Mouse (Mus musculus): ENCODE measurements at regions not wholly inside any gene's neighbourhood (a gene's known extent, or its start where the extent isn't known, plus 50 kb on each side); places are given as distances from the start of the nearest gene placed in this dataset.

DNA sequence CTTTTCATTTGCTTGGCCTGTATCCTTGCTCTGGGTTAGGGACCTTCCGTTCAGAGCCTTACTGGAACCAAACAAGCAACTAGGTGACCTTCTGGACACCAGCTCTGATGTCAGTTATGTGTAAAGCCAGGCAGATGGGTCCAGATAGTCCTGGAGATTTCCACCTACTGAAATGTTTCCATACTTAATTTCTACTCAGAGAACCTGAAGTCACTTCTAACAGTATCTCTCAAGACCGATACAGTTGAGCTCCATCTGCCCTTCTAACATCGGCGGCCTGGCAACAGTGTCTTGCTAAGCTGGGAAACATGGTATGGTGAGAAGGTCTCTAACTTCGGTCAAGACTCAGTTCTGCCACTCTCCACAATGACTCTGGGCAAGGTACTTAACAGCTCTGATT, 189.7 kb upstream of the Rgma start:
- 39% methylated on average over 5 of the region's 5 CpGs for WGBS
- no peak overlapping the region for H3K9ac ChIP-seq (ENCODE audit: low read depth, low read length)
- peak; percentile 49 for ATAC-seq
- H3K9me3 ChIP-seq (replicated peaks; ENCODE audit: control insufficient read depth, low read length, poor library complexity, severe bottlenecking): no peaks in the 10 kb centered on the region
- H3K27ac ChIP-seq (ENCODE audit: low read length): peak overlapping the region; percentile 79
- H3K27me3 ChIP-seq (ENCODE audit: control insufficient read depth, insufficient read depth, low read depth, low read length): no peaks in the 10 kb centered on the region
- no peak overlapping the region for H3K4me3 ChIP-seq (ENCODE audit: low read depth, low read length)
- H3K36me3 ChIP-seq (ENCODE audit: control insufficient read depth, insufficient read depth, low read length): no peaks in the 10 kb centered on the region
- peaks cover 11% of the 10 kb centered on the region; the same call in 1 of the 2 replicates for H3K4me1 ChIP-seq (ENCODE audit: control insufficient read depth, insufficient read depth, low read length)
- no peak overlapping the region for H3K4me2 ChIP-seq (ENCODE audit: low read length)

DNA sequence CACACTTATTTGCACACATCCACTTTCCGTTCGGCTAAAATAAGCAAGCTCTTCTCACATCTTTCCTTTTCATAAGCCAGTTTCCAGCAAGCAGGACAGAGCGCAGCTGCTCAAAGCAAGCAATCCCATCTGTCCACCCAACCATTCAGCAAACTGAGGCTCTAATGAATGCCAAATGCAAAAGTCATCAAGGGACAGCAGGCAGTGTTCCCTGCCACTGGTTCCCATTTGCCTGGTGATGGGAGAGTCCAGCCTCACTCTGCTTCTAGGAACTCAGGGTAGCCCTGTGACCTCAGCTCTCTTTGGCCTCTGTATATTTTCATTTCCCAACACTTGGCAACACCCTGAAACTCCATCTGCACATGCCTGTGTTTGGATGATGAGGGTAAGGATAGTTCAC, 188.8 kb upstream of the Rgma start:
- ATAC-seq: no peak
- WGBS: 74% methylated on average over 3 of the region's 3 CpGs
- H3K27me3 ChIP-seq (ENCODE audit: control insufficient read depth, insufficient read depth, low read depth, low read length): no peaks in the 10 kb centered on the region
- no peaks in the 10 kb centered on the region for H3K36me3 ChIP-seq (ENCODE audit: control insufficient read depth, insufficient read depth, low read length)
- H3K9ac ChIP-seq (ENCODE audit: low read depth, low read length): no peak overlapping the region
- H3K27ac ChIP-seq (ENCODE audit: low read length): peak overlapping the region; percentile 79
- peaks cover 13% of the 10 kb centered on the region; the same call in 1 of the 2 replicates for H3K4me1 ChIP-seq (ENCODE audit: control insufficient read depth, insufficient read depth, low read length)
- H3K4me2 ChIP-seq (ENCODE audit: low read length): no peak overlapping the region
- no peaks in the 10 kb centered on the region for H3K9me3 ChIP-seq (replicated peaks; ENCODE audit: control insufficient read depth, low read length, poor library complexity, severe bottlenecking)
- H3K4me3 ChIP-seq (ENCODE audit: low read depth, low read length): no peak overlapping the region

DNA sequence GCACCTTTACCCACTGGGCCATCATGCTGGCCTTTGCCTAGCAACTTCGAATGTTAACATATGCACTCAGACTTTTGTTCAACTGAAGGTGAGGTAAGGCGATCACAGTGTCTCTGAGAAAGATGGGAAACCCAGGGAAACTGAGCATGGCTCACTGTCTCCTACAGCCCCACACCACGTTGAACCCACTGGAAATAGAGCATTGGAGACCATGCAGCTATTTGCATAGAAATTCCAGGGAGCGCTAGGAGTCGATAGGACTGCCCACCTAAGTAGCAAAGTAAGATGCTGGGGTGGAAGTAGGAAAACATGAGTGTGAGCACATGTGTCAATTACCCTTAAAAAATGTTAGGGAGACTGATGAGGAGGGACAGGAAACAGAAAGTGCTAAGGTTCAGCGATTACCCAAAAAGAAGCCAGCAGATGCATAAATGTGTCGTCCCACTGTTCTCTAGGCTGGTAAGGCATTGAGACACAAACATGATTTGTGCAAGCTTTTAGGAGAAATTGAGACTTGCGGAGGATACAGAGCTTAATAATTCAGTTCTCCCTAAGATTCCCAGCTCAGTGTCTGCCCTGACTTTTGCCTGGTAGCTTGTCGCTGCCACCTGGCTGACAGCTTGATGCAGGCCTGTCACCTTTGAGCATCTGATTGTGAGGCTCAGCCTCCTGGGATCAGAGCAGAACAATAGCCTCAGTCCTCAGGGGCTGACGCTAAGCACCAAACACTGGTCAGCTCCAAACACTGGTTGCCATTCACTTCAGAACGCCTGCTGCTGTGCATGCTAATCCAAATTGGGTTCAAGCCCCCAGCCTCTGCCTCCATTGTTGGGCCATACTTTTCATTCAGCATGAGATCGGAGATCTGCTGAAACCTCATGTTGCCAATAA, 183.7 kb upstream of the Rgma start:
- ATAC-seq: peak; percentile 76; the same call in 1 of the 2 replicates
- peak overlapping the region; percentile 72 for H3K27ac ChIP-seq (ENCODE audit: low read length)
- no peak overlapping the region for H3K4me3 ChIP-seq (ENCODE audit: low read depth, low read length)
- no peak overlapping the region for H3K4me2 ChIP-seq (ENCODE audit: low read length)
- H3K9ac ChIP-seq (ENCODE audit: low read depth, low read length): no peak overlapping the region; the same call in 1 of the 2 replicates
- H3K36me3 ChIP-seq (ENCODE audit: control insufficient read depth, insufficient read depth, low read length): no peaks in the 10 kb centered on the region
- WGBS: 16% methylated on average over 12 of the region's 12 CpGs
- no peaks in the 10 kb centered on the region for H3K27me3 ChIP-seq (ENCODE audit: control insufficient read depth, insufficient read depth, low read depth, low read length)
- peaks cover 17% of the 10 kb centered on the region for H3K4me1 ChIP-seq (ENCODE audit: control insufficient read depth, insufficient read depth, low read length)
- H3K9me3 ChIP-seq (replicated peaks; ENCODE audit: control insufficient read depth, low read length, poor library complexity, severe bottlenecking): no peaks in the 10 kb centered on the region

DNA sequence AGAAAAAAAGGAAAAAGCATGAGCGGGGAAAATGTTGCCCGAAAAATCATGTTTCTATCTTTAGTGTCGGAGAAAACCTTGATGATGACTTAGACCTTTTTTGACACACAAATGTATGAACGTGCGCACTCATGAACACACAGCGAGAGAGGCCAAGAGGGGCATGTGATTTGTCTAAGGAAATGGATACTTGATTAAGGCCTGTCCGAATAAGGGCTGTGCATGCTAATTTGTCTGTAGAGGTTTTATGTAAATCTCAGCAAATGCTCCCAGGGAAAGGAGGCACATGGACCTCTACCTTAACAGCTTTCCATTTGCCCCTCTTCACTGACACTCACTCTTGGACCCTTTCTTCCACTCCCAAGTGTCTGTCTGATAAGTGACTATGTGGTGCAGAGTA, 182.5 kb upstream of the Rgma start:
- WGBS: 46% methylated on average over 7 of the region's 7 CpGs
- Histone ChIP-seq H3K9ac (ENCODE audit: low read depth, low read length) (no peak overlapping the region), H3K4me3 (ENCODE audit: low read depth, low read length) (no peak overlapping the region), H3K4me1 (ENCODE audit: control insufficient read depth, insufficient read depth, low read length) (peaks cover 17% of the 10 kb centered on the region), H3K4me2 (ENCODE audit: low read length) (no peak overlapping the region), H3K36me3 (ENCODE audit: control insufficient read depth, insufficient read depth, low read length) (no peaks in the 10 kb centered on the region), H3K27ac (ENCODE audit: low read length) (peak overlapping the region; percentile 54), H3K9me3 (replicated peaks; ENCODE audit: control insufficient read depth, low read length, poor library complexity, severe bottlenecking) (no peaks in the 10 kb centered on the region), H3K27me3 (ENCODE audit: control insufficient read depth, insufficient read depth, low read depth, low read length) (no peaks in the 10 kb centered on the region)
- ATAC-seq: no peak

DNA sequence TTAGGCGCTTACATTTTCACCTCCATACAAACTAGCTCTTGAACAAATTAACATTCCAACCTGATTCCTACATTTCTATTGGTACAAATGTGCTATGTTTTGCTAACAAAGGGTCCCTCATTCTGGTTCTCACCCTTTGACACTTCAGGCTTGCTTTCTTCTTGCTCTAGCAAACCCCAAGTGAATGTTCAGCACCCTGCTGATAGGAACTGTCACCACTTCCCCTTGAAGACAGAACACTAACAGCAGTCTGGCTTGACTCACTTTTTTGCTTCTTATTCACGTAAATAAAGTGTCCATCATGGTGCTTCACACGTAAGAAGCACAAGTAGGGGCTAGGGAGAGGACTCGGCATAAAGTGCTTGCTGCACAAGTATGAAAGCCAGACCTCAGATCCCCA, 180.0 kb upstream of the Rgma start:
- H3K4me3 ChIP-seq (ENCODE audit: low read depth, low read length): no peak overlapping the region
- WGBS: 55% methylated on average over 4 of the region's 4 CpGs
- H3K9ac ChIP-seq (ENCODE audit: low read depth, low read length): no peak overlapping the region
- no peak for ATAC-seq
- peaks cover 17% of the 10 kb centered on the region for H3K4me1 ChIP-seq (ENCODE audit: control insufficient read depth, insufficient read depth, low read length)
- H3K4me2 ChIP-seq (ENCODE audit: low read length): no peak overlapping the region
- H3K9me3 ChIP-seq (replicated peaks; ENCODE audit: control insufficient read depth, low read length, poor library complexity, severe bottlenecking): no peaks in the 10 kb centered on the region
- H3K27ac ChIP-seq (ENCODE audit: low read length): 0 out of 2 replicates have a peak overlapping the region, but pooled peaks have one; percentile 10
- no peaks in the 10 kb centered on the region for H3K36me3 ChIP-seq (ENCODE audit: control insufficient read depth, insufficient read depth, low read length)
- no peaks in the 10 kb centered on the region for H3K27me3 ChIP-seq (ENCODE audit: control insufficient read depth, insufficient read depth, low read depth, low read length)

DNA sequence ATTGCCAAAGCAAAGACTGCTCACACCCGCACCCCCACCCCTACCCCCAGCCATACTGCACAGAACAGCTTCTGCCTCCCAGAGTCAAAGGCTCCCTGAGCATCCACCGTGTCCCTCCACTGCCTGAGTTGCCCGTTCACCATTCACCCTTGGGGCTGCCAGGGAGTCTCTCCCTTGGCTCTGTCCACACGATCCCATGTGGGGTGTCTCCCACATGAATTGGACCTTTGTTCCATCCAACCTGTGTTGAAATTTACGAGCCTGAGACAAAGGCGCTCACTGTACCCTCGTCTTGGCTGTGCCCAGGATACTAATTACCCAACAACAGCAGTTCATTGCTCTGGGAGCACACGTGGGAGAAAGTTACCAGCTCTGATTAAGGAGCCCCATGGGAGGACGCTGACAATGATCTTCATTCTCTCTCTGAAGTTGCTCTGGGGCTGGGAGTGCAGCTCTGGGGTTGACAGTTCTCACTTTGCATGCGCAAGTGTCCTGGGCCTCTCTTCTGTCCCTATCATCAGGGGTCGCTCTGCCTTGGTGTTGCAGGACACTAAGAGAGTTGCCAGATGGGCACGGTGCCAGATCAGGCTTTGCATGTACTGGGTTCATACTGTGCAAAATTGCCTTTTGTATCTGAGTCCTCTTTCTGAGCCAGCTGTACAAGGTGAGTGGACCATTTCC, 178.3 kb upstream of the Rgma start:
- H3K4me1 ChIP-seq (ENCODE audit: control insufficient read depth, insufficient read depth, low read length): peaks cover 11% of the 10 kb centered on the region
- no peaks in the 10 kb centered on the region for H3K36me3 ChIP-seq (ENCODE audit: control insufficient read depth, insufficient read depth, low read length)
- WGBS: 38% methylated on average over 12 of the region's 12 CpGs
- peak; percentile 92 for ATAC-seq
- no peak overlapping the region for H3K4me3 ChIP-seq (ENCODE audit: low read depth, low read length)
- H3K4me2 ChIP-seq (ENCODE audit: low read length): no peak overlapping the region
- H3K9me3 ChIP-seq (replicated peaks; ENCODE audit: control insufficient read depth, low read length, poor library complexity, severe bottlenecking): no peaks in the 10 kb centered on the region
- no peaks in the 10 kb centered on the region for H3K27me3 ChIP-seq (ENCODE audit: control insufficient read depth, insufficient read depth, low read depth, low read length)
- H3K9ac ChIP-seq (ENCODE audit: low read depth, low read length): no peak overlapping the region
- H3K27ac ChIP-seq (ENCODE audit: low read length): peak overlapping the region; percentile 67

DNA sequence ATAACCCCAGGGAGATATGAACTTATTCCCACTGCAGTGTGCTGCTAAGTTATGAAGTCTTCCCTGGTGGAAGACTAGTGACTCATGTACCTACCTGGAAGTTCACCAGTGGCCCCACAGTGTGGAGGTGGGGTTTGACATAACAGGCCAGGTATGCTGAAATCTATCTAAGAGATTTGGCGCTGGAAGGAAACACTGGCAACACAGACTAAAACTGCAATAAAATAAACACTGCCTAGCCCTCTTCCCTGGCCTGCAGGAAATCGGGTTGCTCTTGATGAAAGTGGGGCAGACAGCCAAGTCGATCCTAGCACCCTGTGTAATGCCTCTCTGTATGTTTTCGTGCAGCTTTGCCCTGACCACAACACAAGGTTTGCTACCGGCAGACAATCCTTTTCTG, 177.2 kb upstream of the Rgma start:
- Histone ChIP-seq H3K4me1 (ENCODE audit: control insufficient read depth, insufficient read depth, low read length) (no peaks in the 10 kb centered on the region; the same call in 1 of the 2 replicates), H3K27me3 (ENCODE audit: control insufficient read depth, insufficient read depth, low read depth, low read length) (no peaks in the 10 kb centered on the region), H3K27ac (ENCODE audit: low read length) (no peak overlapping the region), H3K9ac (ENCODE audit: low read depth, low read length) (no peak overlapping the region), H3K4me2 (ENCODE audit: low read length) (no peak overlapping the region), H3K4me3 (ENCODE audit: low read depth, low read length) (no peak overlapping the region), H3K9me3 (replicated peaks; ENCODE audit: control insufficient read depth, low read length, poor library complexity, severe bottlenecking) (no peaks in the 10 kb centered on the region), H3K36me3 (ENCODE audit: control insufficient read depth, insufficient read depth, low read length) (no peaks in the 10 kb centered on the region)
- ATAC-seq: no peak
- 74% methylated on average over 5 of the region's 5 CpGs for WGBS

GRCm38 (mm10) chr7:73199967-73200366, 175.3 kb upstream of the Rgma start:
- Histone ChIP-seq H3K27me3 (ENCODE audit: control insufficient read depth, insufficient read depth, low read depth, low read length) (no peaks in the 10 kb centered on the region), H3K9ac (ENCODE audit: low read depth, low read length) (no peak overlapping the region), H3K36me3 (ENCODE audit: control insufficient read depth, insufficient read depth, low read length) (no peaks in the 10 kb centered on the region), H3K4me1 (ENCODE audit: control insufficient read depth, insufficient read depth, low read length) (no peaks in the 10 kb centered on the region; the same call in 1 of the 2 replicates), H3K4me2 (ENCODE audit: low read length) (no peak overlapping the region), H3K9me3 (replicated peaks; ENCODE audit: control insufficient read depth, low read length, poor library complexity, severe bottlenecking) (peaks cover 6% of the 10 kb centered on the region; the same call in 1 of the 2 replicates), H3K4me3 (ENCODE audit: low read depth, low read length) (no peak overlapping the region), H3K27ac (ENCODE audit: low read length) (no peak overlapping the region)
- WGBS: 79% methylated on average over 6 of the region's 6 CpGs
- no peak for ATAC-seq

- Histone ChIP-seq H3K4me3 (ENCODE audit: low read depth, low read length) (no peak overlapping the region), H3K36me3 (ENCODE audit: control insufficient read depth, insufficient read depth, low read length) (no peaks in the 10 kb centered on the region), H3K9me3 (replicated peaks; ENCODE audit: control insufficient read depth, low read length, poor library complexity, severe bottlenecking) (peaks cover 6% of the 10 kb centered on the region; the same call in 1 of the 2 replicates), H3K27ac (ENCODE audit: low read length) (no peak overlapping the region), H3K27me3 (ENCODE audit: control insufficient read depth, insufficient read depth, low read depth, low read length) (no peaks in the 10 kb centered on the region), H3K4me2 (ENCODE audit: low read length) (no peak overlapping the region), H3K4me1 (ENCODE audit: control insufficient read depth, insufficient read depth, low read length) (no peaks in the 10 kb centered on the region; the same call in 1 of the 2 replicates), H3K9ac (ENCODE audit: low read depth, low read length) (no peak overlapping the region)
- WGBS: 42% methylated on average over 6 of the region's 6 CpGs
- no peak for ATAC-seq
These were observed 174.0 kb upstream of the Rgma start for GRCm38 (mm10) chr7:73201330-73201729.
